Mouse (Mus musculus) heart, postnatal 0 days (tissue): Measurements from ENCODE around the gene Gm11011.

ENCODE experiments used
- CTCF ChIP-seq: IDR thresholded peaks from 2 replicates; pipeline ENCODE4 v1.5.1; 2016; ENCODE audit warnings: antibody characterized with exemption, control low read depth, low read depth
- EP300 ChIP-seq: IDR thresholded peaks from 2 replicates; pipeline ENCODE4 v1.6.1; 2016; ENCODE audit warnings: antibody characterized with exemption, low read depth

DNA sequence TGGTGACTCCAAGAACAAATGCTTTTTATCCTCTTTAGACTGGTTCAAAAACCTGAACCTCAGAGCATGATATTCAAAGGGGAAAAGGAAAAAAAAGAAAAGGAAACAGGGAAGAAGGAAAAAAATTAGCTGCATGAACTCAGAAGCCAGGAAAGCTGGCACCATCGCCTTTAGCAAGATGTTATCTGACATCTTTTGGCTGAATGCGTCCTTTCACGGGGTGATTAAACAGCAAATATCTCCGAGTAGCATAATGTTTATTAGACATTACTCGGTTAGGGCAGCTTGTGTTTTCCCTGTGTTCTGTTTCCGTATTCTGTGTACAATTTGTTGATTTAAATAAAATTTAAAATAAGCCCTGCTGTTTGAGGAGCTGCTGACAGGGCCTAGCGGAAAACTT lies 21.8 kb downstream of the Gm11011 start:
- no peak for TF ChIP-seq CTCF
- TF ChIP-seq EP300, result no peak
